Comparison of ENCODE assay signal across 8 mouse cellular contexts in genomic region chr11:68750206-68750605, GRCm38 (mm10).
"Had no signal": no experiment of that assay in that cellular context is flagged by ENCODE, and none has a peak within 500 bp of the region (broad histone marks: within the 10 kb centered on the region; RNA-seq: fewer than 3 reads in every experiment).

No protein-coding gene starts in this region.

- H3K4me3 ChIP-seq: hindbrain, embryonic 15.5 days; limb, embryonic 13.5 days; myocyte; neural tube, embryonic 15.5 days had no signal

- H3K27ac ChIP-seq: hindbrain, embryonic 15.5 days; limb, embryonic 13.5 days; liver, embryonic 14.5 days; neural tube, embryonic 15.5 days had no signal

- ATAC-seq: intestine, embryonic 16.5 days had no signal

- H3K4me2 ChIP-seq: hindbrain, embryonic 15.5 days; limb, embryonic 13.5 days; neural tube, embryonic 15.5 days had no signal

- DNase-seq: midbrain, embryonic 14.5 days; spleen, adult 18-20 months had no signal

- H3K27me3 ChIP-seq: hindbrain, embryonic 15.5 days; limb, embryonic 13.5 days; neural tube, embryonic 15.5 days had no signal

- H3K9ac ChIP-seq: hindbrain, embryonic 15.5 days; limb, embryonic 13.5 days; liver, embryonic 14.5 days; neural tube, embryonic 15.5 days had no signal

- H3K9me3 ChIP-seq: hindbrain, embryonic 15.5 days; limb, embryonic 13.5 days; neural tube, embryonic 15.5 days had no signal
